Mouse (Mus musculus): ENCODE results near the gene Dsn1.

- TF ChIP-seq CTCF (IDR thresholded peaks at IDR 0.05; ENCODE audit: low read depth, low read length): no peak
- TF ChIP-seq GATA1 (IDR thresholded peaks at IDR 0.05; ENCODE audit: borderline replicate concordance, low read length): no peak
- TF ChIP-seq TAL1 (conservative IDR thresholded peaks at IDR 0.05; ENCODE audit: low read depth, low read length): no peak
- TF ChIP-seq GATA2 (IDR thresholded peaks at IDR 0.05; ENCODE audit: borderline replicate concordance, low read depth, low read length): no peak
Measured at GRCm38 (mm10) chr2:156974967-156975366, 32.0 kb downstream of the Dsn1 start.

Measured in G1E (cell line).